Mouse (Mus musculus) R1 (cell line): ENCODE results near the gene Arf1.

Source experiments
- DNase-seq: peaks from one replicate; pipeline ENCODE4 v3.0.0-alpha.2; 2018; ENCODE audit warnings: low read depth, low spot score

Gene Arf1

DNA sequence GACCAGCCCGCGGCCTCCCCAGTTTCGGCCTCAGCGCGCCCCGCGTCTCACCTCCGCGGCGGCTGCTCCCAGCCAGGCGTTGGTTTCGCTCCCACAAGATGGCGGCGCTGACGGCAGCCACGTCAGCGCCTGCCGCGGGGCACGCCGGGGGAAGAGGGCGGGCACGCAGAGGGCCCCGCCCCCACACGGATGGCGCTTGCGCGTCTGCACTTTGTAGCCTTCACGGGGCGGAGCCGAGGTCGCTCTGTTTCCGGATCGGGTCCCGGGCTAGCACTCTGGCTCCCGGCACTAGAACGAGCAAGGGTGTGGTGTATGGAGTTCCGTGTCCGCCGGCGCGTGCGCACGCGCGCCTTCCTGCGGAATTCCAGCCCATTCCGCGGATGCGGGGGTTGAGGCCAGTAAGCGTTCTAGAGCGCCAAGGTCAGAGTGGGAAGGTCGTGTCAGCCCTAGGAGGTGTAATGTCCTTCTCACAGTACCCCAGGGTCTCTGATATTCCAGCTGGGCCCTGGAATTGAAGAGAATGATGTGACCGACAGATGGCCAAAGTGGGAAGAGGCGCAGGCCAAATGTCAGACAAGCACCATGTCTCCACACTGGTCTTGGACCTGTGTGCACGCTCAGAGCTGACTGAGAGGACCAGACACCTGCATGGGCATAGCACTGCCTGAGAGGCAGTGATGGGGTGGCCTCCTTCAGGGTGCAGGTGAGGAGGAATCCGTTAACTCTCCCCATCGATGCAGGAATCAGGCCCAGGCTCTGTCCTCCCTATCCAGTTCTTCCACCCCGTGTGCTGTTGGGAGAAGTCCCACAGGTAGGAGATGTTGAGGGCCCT, at the start of gene Arf1:
Arf1 (minus strand) TSS at position 149 of the 832 bp plus-strand sequence.
- peak; percentile 98 for DNase-seq

DNA sequence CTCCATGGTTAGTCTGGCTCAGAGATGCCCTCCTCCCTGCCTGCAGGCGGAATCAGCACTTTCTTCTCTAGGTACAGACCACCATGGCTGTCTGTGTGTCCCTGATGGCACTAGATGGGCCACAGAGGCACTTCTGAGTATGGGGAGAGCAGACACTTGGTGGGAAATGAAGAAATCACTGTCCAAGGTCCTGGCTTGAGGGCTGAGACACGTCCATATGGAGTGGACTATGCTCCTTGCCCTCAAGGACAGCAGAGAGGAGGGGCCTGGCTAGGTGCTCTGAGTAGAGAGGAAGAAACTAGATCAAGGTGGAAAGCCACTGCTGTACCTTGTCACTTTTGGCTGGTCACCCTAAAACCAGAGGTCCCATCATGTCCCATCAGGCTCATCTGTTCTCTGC, 48.8 kb upstream of the Arf1 start:
- DNase-seq, result no peak

DNA sequence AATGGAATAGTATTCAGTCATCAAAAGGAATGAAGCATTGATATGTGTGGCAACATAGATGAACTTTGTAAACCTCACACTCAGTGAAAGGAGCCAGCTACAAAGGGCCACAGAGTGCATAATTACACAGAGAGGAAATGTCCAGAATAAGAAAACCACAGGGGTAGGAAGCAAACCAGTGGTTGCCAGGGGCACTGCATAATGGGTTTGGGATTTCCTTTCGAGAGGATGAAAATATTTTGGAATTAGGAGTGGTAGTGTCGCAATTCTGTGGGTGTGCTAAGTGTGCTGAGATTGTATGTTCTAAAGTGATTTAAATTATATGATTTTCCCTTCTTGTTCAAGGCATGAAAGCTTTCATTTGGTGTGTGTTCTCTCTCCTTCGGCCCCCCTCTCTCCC, 46.1 kb upstream of the Arf1 start:
- DNase-seq, result no peak

DNA sequence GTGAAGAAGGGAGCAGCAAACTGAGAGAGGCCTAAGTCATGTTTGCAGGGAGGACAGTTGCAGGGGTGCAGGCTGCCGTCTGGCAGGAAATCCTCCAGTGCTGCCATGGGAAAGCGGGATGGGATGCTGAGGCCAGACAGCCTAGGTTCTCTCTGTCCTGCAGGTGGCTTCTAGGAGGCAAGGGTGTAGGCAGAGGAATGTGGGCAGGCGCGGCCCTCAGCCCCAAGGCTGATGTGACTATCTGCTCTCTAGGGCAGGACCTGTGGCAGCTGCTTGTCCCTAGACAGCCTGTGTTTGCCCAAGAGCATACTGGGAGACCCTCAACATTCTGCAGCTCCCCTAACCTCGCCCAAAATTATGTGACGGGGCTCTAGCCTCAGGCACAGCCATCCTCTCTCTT, 38.7 kb upstream of the Arf1 start:
- no peak for DNase-seq

DNA sequence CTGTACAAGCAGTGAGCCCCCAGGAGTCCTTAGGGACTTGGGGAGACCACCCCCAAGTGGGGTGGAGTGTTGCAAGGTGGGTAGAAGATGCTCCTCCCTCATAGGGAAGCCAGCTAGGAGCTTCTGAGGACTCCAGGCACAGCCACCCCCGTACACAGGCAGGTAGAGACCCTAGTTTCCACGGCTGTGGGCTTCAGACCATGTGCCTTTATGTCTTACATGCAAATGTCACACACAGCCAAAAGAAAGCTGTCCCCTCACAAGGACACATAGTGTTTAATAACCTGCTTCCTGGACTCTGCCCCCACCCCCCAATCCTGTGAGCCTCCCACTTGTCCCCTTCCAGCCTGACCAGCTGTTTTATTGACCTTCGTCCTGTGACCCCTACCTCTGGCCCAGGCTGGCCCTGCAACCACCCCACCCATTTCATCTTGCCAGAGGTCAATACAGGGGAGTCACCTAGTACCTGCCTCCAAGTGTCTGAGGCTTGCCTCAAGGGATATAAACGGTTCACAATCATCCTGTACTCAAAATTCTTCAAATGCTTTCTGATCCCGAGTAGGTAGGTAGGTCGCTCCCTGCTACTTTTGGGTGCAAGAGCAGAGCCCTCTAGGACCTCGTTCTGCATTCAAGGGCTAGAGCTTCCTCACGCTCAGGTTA, 37.2 kb upstream of the Arf1 start:
- DNase-seq, result no peak

DNA sequence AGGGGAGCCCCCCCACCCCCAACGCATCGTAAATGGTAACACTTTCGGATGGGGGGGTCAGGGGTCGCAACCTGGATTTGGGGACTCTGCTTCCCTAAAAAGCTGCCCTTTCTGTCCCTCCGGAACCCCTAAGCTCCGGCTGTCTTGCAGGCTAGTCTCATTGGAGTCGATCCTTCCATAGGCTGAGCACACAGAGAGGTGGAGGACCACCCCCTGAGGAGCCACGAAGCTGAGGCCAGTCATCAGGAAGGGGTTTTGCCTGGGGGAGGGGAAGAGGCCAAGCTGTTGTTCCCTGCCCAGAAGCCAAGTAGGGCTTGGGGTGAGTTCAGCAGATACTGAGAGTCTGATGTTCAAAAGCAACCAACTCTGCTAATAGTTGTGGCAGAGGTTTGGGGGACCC, 36.5 kb upstream of the Arf1 start:
- peak; percentile 24 for DNase-seq

DNA sequence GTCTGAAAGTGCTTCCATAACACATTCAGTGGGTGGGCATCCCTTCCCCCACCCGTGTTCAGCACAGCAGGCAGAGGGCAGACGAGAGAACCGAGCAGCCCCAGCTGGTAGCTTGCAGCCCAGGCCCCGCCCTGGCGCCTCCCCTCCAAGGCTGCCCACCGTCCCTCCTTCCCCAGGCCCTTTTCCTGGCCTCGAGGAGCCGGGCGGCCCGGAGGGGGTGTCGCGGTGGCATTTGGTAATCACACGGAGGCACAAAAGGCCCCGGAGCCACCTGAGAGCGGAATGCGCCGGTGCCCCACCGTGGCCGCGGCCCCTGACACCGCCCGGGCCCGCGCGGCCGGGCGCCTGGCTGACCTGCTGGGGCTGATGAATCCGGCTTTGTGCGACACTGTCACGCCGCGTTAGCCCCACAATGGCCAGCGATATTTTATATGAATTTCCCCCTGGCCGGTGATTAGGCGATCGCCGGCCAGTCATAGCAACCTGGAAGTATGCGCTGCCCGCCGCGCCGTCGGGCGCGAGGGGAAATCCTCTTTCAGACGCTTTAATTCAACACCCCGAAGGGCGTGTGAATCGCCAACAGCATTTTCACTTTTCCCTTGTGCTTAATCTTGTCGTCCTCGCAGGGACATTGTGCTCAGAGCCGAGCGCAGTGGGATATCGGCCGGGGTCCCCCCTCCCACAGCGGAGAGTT, 35.9 kb upstream of the Arf1 start:
- no peak for DNase-seq

DNA sequence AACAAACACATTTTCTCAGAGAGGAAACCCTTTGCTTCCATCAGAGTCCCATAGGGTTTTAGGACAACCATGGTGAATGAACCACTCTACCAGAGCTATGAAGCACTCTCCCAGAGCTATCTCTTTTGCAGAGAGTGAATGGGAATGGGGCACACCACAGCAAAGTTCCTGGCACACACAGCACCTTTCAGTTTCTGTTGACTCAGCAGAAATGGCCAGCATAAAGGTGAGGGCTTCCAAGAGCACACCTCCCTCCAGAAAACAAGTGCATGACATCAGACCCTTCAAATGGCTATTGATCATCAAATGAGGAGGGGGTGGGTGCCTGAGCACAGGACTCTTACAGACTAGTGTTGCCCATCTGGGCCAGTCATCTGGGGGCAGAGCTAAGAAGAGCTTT, 34.2 kb upstream of the Arf1 start:
- no peak for DNase-seq

DNA sequence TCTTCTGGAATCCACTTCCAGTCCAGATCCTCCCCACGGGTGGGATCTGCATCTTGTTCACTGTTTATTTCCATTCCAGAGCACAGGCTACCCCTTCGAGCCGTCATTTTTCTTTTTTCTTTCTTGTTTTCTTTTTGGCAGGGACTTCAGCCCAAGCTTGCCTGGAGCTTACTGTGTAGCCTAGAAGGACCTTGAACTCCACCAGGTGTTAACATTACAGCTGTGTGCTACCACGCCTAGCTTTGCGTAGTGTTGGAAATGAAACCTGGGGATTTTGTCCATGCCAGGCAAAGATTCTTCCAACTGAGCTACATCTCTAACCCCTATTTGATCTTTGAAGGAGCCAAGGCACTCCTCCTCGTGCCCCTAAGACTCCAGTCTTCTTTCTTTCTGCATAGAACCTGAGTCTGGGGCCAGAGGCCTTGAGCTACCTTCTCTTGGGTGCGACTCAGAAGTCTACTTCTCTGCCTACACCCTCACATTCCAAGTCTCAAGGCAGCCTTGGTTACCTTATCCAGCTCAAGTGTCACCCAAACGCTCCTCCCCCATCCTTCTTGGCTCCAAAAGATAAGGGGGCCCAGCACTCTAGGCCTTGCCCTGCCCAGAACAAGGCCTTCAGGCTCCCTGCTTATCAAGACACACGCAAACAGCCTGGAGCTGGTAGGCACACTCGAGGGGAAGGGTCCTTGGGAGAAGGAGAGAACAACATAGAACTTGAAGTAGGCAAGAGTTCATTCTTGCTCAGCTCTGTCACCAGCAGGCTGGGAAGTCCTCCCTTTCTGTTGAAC, 32.8 kb upstream of the Arf1 start:
- no peak for DNase-seq

DNA sequence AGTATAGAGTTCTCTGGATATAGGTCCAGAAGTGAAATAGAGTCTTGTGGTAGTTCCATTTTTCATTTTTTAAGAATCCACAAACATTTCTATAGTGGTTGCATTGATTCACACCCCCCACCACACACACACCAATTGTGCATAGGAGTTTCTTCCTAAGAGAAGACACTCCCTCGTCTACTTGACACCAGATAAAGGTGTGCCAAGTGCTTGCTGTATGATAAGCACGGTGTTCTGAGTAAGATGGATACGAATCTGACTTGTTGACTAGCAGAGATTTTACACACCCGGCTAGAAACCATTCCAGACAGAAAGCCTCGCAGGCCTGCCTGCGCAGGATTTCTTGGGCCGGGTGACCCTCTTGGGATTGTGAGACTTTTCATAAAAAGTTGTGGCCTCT, 31.6 kb upstream of the Arf1 start:
- DNase-seq, result no peak

DNA sequence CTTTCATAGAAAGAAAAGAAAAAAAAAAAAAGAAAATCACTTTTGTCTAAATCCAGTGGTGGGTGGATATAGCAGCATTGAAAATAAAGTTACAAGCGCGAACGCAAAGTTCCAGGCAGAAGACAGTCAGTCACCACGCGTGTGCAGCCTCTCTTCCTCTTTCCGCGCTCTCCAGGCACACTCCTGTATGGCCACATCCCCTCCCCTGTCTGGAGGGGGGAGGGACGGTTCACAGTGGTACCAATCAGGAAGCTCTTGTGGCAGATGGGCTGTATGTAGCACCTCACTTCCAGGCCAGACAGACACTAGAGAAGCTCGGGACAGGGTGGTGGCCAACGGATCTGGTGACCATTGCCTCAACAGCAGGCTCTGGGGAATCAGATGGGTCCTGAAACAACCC, 20.0 kb upstream of the Arf1 start:
- no peak for DNase-seq

DNA sequence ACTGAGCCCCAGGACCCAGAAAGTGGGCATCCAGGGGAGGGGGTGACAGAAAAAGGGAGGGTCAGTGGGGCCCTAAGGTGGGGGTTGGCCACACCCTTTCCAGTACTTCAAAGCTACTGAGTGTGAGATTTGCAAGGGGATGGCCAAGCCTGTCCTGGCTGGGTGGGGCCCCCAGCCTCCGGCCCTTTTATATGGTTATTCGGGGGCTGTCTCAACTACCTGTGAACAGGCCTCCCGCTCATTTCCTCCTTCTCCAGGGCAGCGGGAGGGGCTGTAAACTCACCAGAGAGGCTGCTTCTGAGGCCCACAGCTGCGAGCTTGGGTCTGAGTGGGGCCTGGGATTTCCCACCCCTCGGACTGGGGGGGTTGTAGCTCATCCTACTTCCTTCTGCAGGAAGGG, 15.8 kb upstream of the Arf1 start:
- peak; percentile 39 for DNase-seq

DNA sequence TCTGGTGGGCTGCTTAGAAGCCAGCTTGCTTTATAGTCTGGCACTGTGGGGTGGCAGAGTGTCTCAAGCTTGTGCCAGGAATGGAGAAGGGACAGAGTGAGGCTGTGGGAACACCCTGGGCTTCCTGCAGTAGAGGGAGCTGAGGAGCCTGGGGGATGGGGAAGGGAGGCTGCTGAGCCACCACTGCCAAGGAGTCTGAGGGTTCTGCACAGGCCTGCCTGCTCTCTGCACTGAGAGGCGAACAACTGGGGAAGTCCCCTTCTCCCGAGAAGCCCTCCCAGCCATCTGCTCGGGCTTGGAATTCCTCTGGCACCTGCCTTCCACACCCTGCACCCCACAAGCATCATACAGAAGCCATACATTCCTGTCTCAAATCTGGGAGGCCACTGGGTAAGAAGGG, 13.8 kb upstream of the Arf1 start:
- DNase-seq, result no peak

DNA sequence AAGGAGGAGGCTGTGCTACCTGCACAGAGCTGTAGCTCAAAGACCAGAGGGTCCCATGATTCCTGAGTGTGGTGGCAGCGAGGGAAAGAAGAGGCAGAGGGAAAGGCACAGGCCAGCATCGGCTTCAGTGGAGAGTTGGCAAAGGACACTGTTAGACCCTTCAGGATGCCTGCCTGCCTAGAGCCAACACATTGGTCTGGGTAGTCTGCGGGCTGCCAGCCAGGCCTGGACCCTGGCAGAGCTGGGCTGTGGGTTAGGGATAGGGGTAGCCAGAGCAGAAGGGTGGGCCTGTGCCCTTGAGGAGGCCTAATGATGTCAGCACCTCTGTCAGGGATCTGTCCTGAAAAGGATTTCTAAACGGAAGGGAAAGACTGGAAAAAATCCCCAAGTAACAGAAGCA, 11.7 kb upstream of the Arf1 start:
- DNase-seq, result no peak

DNA sequence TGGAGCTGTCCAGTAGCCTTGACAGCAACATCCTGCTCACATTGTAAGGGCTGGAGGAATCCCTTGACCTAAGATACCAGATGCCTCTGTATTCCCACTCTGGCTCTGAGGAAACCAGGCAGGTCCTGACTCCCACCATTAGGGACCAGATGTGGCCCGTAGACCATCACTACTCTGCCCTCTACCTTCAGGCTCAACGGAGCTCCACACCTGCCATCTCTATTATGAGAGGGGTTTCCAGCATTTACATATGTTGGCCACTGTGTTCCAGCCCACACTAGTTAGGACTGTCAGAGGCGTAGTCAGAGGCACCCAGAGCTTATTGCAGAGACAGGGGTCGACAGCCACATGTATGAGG, 11.3 kb upstream of the Arf1 start:
- DNase-seq, result no peak

DNA sequence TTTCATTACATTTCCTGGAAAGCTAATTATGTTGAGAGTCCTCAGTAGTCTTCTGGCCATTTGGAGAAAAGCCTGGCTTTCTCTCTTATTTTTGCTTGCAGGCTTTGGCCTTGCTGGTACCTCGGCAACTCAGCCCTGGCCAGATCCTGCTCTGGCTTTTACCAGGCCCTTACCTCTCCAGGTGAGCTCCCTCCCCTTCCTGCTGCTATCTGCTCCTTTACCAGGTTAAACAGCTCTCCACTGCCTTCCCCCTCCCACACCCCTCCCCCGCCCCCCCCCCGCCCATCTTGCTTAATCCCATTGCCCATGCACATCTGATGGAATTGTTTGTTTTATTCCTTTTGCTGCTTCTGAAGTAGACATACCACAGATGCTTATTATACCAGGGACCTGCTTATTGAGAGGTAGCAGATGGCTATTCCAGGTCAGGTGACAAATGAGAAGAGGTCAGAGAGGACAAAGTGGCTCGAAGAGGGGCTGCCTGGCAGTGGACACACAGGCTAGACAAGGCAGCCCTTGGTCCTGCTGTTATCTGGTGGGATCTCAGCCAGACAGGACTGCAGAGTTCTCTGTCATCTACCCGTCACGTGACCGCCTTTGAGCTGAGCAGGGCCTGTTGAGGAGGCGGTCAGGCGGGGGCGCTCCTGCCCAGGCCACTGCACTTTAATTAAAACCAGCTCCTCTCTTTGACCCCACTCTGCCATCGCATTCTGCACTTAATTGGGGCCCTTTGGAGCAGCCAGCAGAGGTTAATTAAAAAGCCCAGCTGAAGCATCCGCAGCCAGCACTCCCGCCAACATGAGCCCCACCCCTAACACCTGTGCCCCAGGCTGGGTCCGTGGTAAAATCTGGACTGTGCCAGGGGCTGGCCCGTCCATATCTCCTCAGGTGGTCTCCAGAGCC, 10.7 kb upstream of the Arf1 start:
- DNase-seq, result peak; percentile 33

DNA sequence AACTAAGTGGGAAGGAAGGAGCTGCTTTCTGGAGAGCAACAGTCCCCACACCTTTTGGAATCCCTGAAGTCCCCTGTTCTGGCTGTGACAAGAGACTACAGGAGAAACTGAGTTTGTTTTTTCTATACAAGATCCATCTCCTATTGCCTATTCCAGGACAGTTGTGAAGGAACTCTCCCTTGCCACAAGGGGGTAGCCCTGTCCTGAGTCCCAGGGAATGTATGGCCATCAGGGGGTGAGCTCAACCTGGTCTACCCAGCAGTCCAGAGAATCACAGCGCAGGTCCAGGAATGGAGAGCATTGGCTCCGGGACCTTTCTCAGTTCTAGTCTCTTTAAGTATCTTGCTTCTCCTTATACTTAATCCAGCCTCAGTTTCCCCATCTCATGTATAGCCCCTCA, 4.7 kb upstream of the Arf1 start:
- peak; percentile 23 for DNase-seq

DNA sequence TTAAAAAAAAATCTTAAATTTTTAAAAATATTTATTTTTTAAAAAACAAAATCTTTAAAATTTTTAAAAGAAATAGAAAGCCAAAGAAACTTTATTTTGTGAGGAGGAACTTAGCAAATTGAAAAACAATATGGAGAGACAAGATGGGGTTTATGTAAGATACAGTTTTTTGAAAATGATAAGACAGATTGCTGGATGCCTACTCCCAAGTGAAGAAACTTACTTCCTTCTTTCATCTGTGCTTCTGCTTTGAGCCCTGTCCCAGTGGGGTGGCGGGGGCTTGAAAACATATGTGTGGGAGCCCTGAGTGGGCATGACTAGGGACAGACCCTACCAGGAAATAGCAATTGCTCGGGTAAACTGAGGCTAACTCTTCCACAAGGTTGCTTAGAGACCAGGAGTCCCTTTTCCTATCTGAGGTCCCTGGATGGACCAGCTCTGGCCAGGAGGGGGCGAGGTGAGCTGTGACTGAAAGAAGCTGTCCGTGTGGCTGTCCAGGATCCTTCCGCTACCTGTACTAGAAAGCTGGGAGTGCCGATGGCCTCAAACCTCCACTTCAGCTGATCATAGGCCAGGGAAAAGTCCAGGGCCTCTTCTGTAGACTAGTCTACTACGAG, 2.2 kb upstream of the Arf1 start:
- peak; percentile 81 for DNase-seq

DNA sequence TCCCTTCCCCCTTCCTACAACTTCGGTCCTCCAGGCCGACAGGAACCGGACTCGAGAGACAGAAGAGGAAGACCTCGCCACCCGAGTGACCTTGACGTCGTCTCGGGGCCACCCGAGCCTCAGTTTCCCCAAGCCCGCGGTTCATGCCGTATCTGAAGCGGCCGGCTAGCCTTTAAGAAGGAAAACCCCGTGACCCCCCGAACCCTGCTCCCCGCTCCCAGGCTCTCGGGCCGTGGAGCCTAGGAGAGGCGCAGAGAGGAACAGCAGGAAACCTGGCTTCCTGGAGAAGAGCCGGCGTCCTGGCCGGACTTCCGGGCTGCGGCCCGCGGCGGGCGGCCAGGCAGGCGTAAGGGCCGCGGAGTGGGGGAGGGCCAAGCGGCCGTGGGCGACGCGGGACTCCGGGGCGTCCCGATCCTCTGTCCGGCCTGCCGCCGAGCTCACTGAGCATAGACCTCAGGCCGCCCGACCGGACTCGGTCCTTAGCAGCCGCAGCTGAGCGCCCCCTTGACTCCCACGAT, 407 bp downstream of the Arf1 start:
- no peak for DNase-seq
